ENCODE assay signal across 29 mouse cellular contexts in the genomic region with DNA sequence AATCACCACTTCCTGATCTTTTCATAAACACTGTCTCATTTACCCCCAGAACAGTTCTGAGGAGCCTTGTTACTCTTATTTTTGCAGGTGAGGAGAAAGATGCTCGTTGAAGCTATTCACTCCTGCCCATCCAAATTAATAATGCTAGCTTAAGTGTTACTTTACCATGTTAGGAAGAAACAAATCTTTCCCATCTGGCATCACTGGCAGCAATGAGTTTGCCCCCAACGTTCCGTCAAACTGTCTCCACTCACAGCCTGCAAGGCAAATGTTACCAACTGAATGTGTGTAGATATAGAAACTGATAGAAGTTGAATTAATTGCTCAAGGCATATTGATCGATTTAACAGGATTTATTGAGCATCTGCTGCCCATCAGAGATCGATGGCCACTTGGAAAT.
"Had no signal": no experiment of that assay in that cellular context is flagged by ENCODE, and none has a peak within 500 bp of the region (broad histone marks: within the 10 kb centered on the region; RNA-seq: fewer than 3 reads in every experiment).

No protein-coding gene starts in this region.

- H3K27ac ChIP-seq: heart, adult 2 months; heart, embryonic 10.5 days; heart, embryonic 13.5 days; heart, embryonic 15.5 days; hindbrain, embryonic 10.5 days; hindbrain, embryonic 12.5 days; hindbrain, embryonic 13.5 days; hindbrain, embryonic 14.5 days; hindbrain, embryonic 15.5 days; hindbrain, postnatal 0 days; intestine, embryonic 15.5 days; kidney, embryonic 15.5 days; kidney, postnatal 0 days; left cerebral cortex, adult 2 months had no signal

- H3K4me3 ChIP-seq: heart, adult 2 months; heart, embryonic 10.5 days; heart, embryonic 12.5 days; heart, embryonic 13.5 days; heart, embryonic 15.5 days; hindbrain, embryonic 10.5 days; hindbrain, embryonic 12.5 days; hindbrain, embryonic 13.5 days; hindbrain, embryonic 15.5 days; intestine, embryonic 15.5 days; kidney, embryonic 15.5 days; left cerebral cortex, adult 2 months had no signal

- DNase-seq: heart, adult 2 months; heart, postnatal 10 days; heart, postnatal 14 days; heart, postnatal 36 days; heart, postnatal 4 days; kidney, adult 11 months; kidney, adult 18-20 months; kidney, adult 2 months; kidney, adult 8-10 months; kidney, adult 9 months; kidney, postnatal 10 days; kidney, postnatal 14 days; kidney, postnatal 25 days; kidney, postnatal 36 days; kidney, postnatal 4 days had no signal
